ENCODE assay signal across 13 mouse cellular contexts in genomic region chr7:35065958-35066357, GRCm38 (mm10).
"Had no signal": no experiment of that assay in that cellular context is flagged by ENCODE, and none has a peak within 500 bp of the region (broad histone marks: within the 10 kb centered on the region; RNA-seq: fewer than 3 reads in every experiment).

No protein-coding gene starts in this region.

- H3K9ac ChIP-seq: limb, embryonic 15.5 days; liver, embryonic 13.5 days; midbrain, embryonic 12.5 days; neural tube, embryonic 12.5 days; stomach, embryonic 15.5 days had no signal

- DNase-seq: kidney, adult 18-20 months; kidney, postnatal 10 days; layer of hippocampus, postnatal 36 days; liver, embryonic 13.5 days; lung, adult 18-20 months; lung, postnatal 4 days; thymus, adult 18-20 months; thymus, postnatal 14 days had no signal

- H3K27ac ChIP-seq: limb, embryonic 15.5 days; liver, embryonic 13.5 days; midbrain, embryonic 12.5 days; neural tube, embryonic 12.5 days; stomach, embryonic 15.5 days had no signal

- H3K4me3 ChIP-seq: limb, embryonic 15.5 days; liver, embryonic 13.5 days; megakaryocyte, embryonic 14.5 days; midbrain, embryonic 12.5 days; neural tube, embryonic 12.5 days; stomach, embryonic 15.5 days had no signal

- H3K9me3 ChIP-seq: limb, embryonic 15.5 days; liver, embryonic 13.5 days; midbrain, embryonic 12.5 days; neural tube, embryonic 12.5 days; stomach, embryonic 15.5 days had no signal

- H3K4me1 ChIP-seq: limb, embryonic 15.5 days; liver, embryonic 13.5 days; midbrain, embryonic 12.5 days; stomach, embryonic 15.5 days had no signal

- H3K4me2 ChIP-seq: limb, embryonic 15.5 days; liver, embryonic 13.5 days; midbrain, embryonic 12.5 days; neural tube, embryonic 12.5 days; stomach, embryonic 15.5 days had no signal

- H3K36me3 ChIP-seq: limb, embryonic 15.5 days; liver, embryonic 13.5 days; midbrain, embryonic 12.5 days; neural tube, embryonic 12.5 days; stomach, embryonic 15.5 days had no signal

- H3K27me3 ChIP-seq: limb, embryonic 15.5 days; liver, embryonic 13.5 days; neural tube, embryonic 12.5 days; stomach, embryonic 15.5 days had no signal
